Mouse (Mus musculus) heart, embryonic 16.5 days (tissue): ENCODE results near the gene Brms1l. TPM values are rescaled to one million over a fixed set of nuclear protein-coding genes. Genes with fewer than 3 reads are reported as not detected.

Source experiments
- ATAC-seq: fragments of 200-750 bp; cut with Nextera tagmentation; replicated peaks from 2 replicates; pipeline ENCODE4 v1.8.0; 2017; ENCODE audit warnings: moderate number of reproducible peaks; ENCODE audit not compliant: insufficient read depth, low FRiP score; ENCODE audit errors: extremely low read depth
- H3K27ac ChIP-seq: fragments of 300-500 bp; sonication (generic); 2 replicates; pipeline ENCODE4 v1.5.1; 2014; ENCODE audit warnings: mild to moderate bottlenecking, low read length, control low read depth, moderate library complexity
- H3K27me3 ChIP-seq: fragments of 300-500 bp; sonication (generic); 2 replicates; pipeline ENCODE4 v1.6.1; 2014; ENCODE audit warnings: low read length, mixed read lengths; ENCODE audit not compliant: control insufficient read depth, insufficient read depth
- H3K36me3 ChIP-seq: fragments of 300-500 bp; sonication (generic); 2 replicates; pipeline ENCODE4 v1.6.1; 2014; ENCODE audit not compliant: control insufficient read depth, insufficient read depth
- H3K4me1 ChIP-seq: fragments of 300-500 bp; sonication (generic); 2 replicates; pipeline ENCODE4 v1.6.1; 2014; ENCODE audit warnings: low read length, mixed read lengths; ENCODE audit not compliant: control insufficient read depth, insufficient read depth
- H3K4me2 ChIP-seq: fragments of 300-500 bp; sonication (generic); 2 replicates; pipeline ENCODE4 v1.6.1; 2014; ENCODE audit warnings: low read depth, mild to moderate bottlenecking, control low read depth, low read length
- H3K4me3 ChIP-seq: fragments of 300-500 bp; sonication (generic); 2 replicates; pipeline ENCODE4 v1.5.1; 2014; ENCODE audit warnings: mild to moderate bottlenecking, control low read depth, low read length
- H3K9ac ChIP-seq: fragments of 300-500 bp; sonication (generic); 2 replicates; pipeline ENCODE4 v1.6.1; 2014; ENCODE audit warnings: low read length, control low read depth
- H3K9me3 ChIP-seq: fragments of 300-500 bp; sonication (generic); replicated peaks from 2 replicates; pipeline ENCODE4 v1.6.1; 2016; ENCODE audit warnings: low read length; ENCODE audit not compliant: control insufficient read depth
- WGBS: fragments of 180-500 bp; shearing (Covaris S2); extraction: QIAGEN DNeasy Blood & Tissue Kit; methylation state at CpG from one replicate; pipeline ENCODE4 v1.1.7; 2014; 5-methylcytosine and 5-hydroxymethylcytosine counted together
- polyA plus RNA-seq: library from polyadenylated mRNA; unstranded; fragments of >200 nt; fragmentation: Nextera tagmentation; extraction: Ambion mirVana; gene quantifications from 2 replicates; pipeline ENCODE4 v1.2.1, GENCODE M21; 2015

The Brms1l gene
- polyA plus RNA-seq, 1 experiment from 2014 or later: 30.8 TPM

- Histone ChIP-seq H3K27ac (peak within 1 kb of the TSS; percentile 97), H3K4me2 (peak within 1 kb of the TSS; percentile 84), H3K9me3 (peaks cover 3% of the 10 kb centered on the region; the same call in 1 of the 2 replicates), H3K4me1 (peaks cover 7% of the 10 kb centered on the region), H3K27me3 (no peaks in the 10 kb centered on the region), H3K4me3 (peak within 1 kb of the TSS; percentile 92), H3K9ac (peak within 1 kb of the TSS; percentile 97), H3K36me3 (no peaks in the 10 kb centered on the region)
- WGBS: under 1% methylated on average over 60 of the region's 78 CpGs
- ATAC-seq: peak; percentile 90
Measured at GRCm38 (mm10) chr12:55820661-55821314, 15.3 kb upstream of the Brms1l start, which contains the start of gene Ralgapa1. Gene Ralgapa1 (minus strand): TSS chr12:55821167.

- WGBS: 81% methylated on average over 6 of the region's 6 CpGs
- ATAC-seq: no peak
- H3K36me3 ChIP-seq: no peaks in the 10 kb centered on the region
Measured at GRCm38 (mm10) chr12:55824027-55824426, 12.1 kb upstream of the Brms1l start.

DNA sequence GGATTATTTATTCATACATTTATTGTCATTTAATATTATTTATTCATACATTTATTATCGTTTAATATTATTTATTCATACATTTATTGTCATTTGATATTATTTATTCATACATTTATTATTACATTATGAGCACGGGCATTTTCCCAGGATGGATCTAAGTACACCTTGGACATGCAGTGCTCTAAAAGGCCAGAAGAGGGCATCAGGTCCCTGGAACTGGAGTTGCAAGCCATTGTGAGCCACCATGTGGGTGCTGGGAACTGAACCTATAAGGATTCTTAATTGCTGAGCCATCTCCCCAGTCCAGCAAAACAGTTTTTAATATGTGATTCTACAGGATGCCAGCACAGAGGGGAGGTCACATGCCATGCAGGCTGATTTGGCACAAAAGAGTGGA lies 10.6 kb upstream of the Brms1l start:
- Histone ChIP-seq H3K9ac (no peak overlapping the region), H3K27ac (no peak overlapping the region), H3K4me3 (no peak overlapping the region), H3K27me3 (no peaks in the 10 kb centered on the region), H3K4me2 (no peak overlapping the region), H3K9me3 (peaks cover 3% of the 10 kb centered on the region; the same call in 1 of the 2 replicates), H3K36me3 (no peaks in the 10 kb centered on the region), H3K4me1 (no peaks in the 10 kb centered on the region; the same call in 1 of the 2 replicates)
- no peak for ATAC-seq
- 70% methylated on average over 2 of the region's 2 CpGs for WGBS

More at GRCm38 (mm10) chr12:55824027-55824426, 12.1 kb upstream of the Brms1l start:
- H3K4me2 ChIP-seq: no peak overlapping the region
- H3K27me3 ChIP-seq: no peaks in the 10 kb centered on the region
- H3K9ac ChIP-seq: no peak overlapping the region
- H3K4me1 ChIP-seq: peaks cover 5% of the 10 kb centered on the region
- H3K4me3 ChIP-seq: no peak overlapping the region
- no peak overlapping the region for H3K27ac ChIP-seq
- H3K9me3 ChIP-seq: peaks cover 3% of the 10 kb centered on the region; the same call in 1 of the 2 replicates

DNA sequence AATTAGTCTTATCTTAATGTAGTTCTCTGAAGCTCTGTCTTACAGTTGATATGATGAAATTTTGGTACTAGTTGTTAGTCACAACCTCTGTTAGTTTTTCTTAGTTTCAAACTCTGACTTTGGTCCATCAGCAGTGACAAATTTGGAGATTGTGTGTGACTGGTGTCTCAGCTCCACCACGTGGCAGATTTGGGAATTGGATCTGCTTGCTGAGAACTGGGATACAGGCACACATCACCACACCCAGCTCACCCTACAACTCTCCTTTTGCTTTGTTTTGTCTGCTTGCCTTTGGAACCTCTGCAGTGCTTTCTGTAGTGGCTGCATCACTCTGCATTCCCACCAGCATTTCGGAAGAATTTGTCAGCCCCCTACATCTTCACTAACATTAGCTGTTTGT lies 5.0 kb upstream of the Brms1l start:
- Histone ChIP-seq H3K9ac (no peak overlapping the region), H3K36me3 (no peaks in the 10 kb centered on the region), H3K27ac (no peak overlapping the region), H3K4me1 (no peaks in the 10 kb centered on the region), H3K4me3 (no peak overlapping the region), H3K9me3 (no peaks in the 10 kb centered on the region), H3K4me2 (no peak overlapping the region), H3K27me3 (no peaks in the 10 kb centered on the region)
- 19% methylated on average over 2 of the region's 2 CpGs for WGBS
- ATAC-seq: no peak

DNA sequence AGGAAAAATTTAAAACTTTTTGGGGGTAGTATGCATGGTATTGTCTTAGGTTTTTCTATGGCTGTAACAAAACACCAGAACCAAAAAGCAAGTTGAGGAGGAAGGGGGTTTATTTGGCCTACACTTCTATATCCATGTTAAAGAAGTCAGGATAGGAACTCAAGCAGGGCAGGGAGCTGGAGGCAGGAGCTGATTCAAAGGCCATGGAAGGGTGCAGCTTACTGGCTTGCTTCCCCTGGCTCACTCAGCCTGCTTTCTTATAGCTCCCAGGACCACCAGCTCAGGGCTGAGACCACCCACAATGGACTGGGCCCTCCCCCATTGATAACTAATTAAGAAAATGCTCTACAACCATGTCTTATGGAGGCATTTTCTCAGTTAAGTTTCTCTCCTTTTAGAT lies 3.2 kb upstream of the Brms1l start:
- Histone ChIP-seq H3K4me1 (peaks cover 7% of the 10 kb centered on the region), H3K9ac (no peak overlapping the region), H3K9me3 (no peaks in the 10 kb centered on the region), H3K27ac (no peak overlapping the region), H3K4me2 (no peak overlapping the region), H3K27me3 (no peaks in the 10 kb centered on the region), H3K36me3 (no peaks in the 10 kb centered on the region), H3K4me3 (no peak overlapping the region)
- ATAC-seq: no peak

DNA sequence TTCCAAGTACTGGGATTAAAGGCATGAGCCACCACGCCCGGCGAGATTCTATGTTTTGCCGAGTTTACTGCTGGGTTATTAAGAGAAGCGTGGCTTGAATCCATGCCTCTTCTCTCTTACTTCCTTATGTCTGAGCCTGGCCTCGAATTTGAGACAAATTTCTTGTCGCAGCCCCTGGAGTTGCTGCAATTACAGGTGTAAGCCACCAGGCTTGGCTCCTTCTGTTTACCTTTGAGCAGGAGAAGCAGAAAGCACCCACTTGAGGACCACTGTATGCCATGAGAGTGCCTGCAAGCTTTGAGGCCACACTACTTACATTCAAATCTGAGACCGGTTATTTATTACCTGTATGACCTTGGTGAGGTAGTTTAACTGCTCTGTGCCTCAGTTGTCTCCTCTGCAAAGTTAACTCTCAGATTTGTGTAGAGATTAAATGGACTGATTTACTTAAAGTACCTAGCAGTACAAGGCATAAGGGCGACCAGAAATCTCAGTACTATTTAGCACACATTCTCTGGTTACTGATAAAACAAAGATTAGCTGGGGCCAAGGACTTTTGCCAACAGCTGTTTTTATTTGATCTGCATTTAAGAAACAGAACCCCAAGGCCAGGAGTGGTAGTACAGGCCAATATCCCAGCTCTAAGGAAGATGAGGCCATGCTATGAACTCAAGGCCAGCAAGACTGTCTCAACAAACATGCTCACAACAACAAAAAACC lies 2.1 kb upstream of the Brms1l start:
- ATAC-seq: no peak
- H3K27me3 ChIP-seq: no peaks in the 10 kb centered on the region
- H3K36me3 ChIP-seq: no peaks in the 10 kb centered on the region
- H3K9me3 ChIP-seq: no peaks in the 10 kb centered on the region
- peaks cover 7% of the 10 kb centered on the region for H3K4me1 ChIP-seq
- no peak overlapping the region for H3K9ac ChIP-seq
- no peak overlapping the region for H3K4me3 ChIP-seq
- 57% methylated on average over 9 of the region's 9 CpGs for WGBS
- H3K27ac ChIP-seq: no peak overlapping the region
- no peak overlapping the region for H3K4me2 ChIP-seq

- no peaks in the 10 kb centered on the region for H3K27me3 ChIP-seq
- H3K4me1 ChIP-seq: peaks cover 7% of the 10 kb centered on the region
- H3K9ac ChIP-seq: no peak overlapping the region
- H3K4me3 ChIP-seq: no peak overlapping the region
- no peak overlapping the region for H3K4me2 ChIP-seq
- H3K27ac ChIP-seq: no peak overlapping the region
- H3K36me3 ChIP-seq: no peaks in the 10 kb centered on the region
- H3K9me3 ChIP-seq: no peaks in the 10 kb centered on the region
- ATAC-seq: no peak
- WGBS: 70% methylated on average over 8 of the region's 8 CpGs
Measured at GRCm38 (mm10) chr12:55834891-55835290, 1.2 kb upstream of the Brms1l start.

DNA sequence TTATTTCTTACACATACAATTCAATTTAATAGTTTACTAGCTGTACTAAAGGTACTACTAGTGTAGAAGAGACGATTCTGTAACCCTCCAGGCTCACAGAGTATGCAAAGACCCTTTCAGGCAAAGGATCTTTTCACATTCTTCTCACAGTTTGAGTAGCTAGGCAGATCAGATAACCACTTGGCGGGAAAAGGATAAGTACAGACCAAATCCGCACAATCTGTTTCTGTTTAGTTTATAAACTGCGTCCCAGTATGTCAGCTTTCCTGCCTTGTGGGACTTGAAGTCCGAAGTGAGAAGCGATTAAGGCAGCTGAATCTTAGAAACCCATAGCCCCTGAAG lies 296 bp upstream of the Brms1l start:
- H3K27ac ChIP-seq: peak overlapping the region; percentile 79
- H3K4me1 ChIP-seq: peaks cover 7% of the 10 kb centered on the region
- H3K9me3 ChIP-seq: no peaks in the 10 kb centered on the region
- no peaks in the 10 kb centered on the region for H3K27me3 ChIP-seq
- WGBS: 2% methylated on average over 6 of the region's 6 CpGs
- peak overlapping the region; percentile 67 for H3K4me2 ChIP-seq
- peak overlapping the region; percentile 89 for H3K4me3 ChIP-seq
- no peaks in the 10 kb centered on the region for H3K36me3 ChIP-seq
- peak overlapping the region; percentile 66 for H3K9ac ChIP-seq
- no peak; the same call in 1 of the 2 replicates for ATAC-seq

GRCm38 (mm10) chr12:55837495-55837894 lies 1.4 kb downstream of the Brms1l start:
- ATAC-seq: no peak
- Histone ChIP-seq H3K4me1 (peaks cover 7% of the 10 kb centered on the region), H3K36me3 (peaks cover 11% of the 10 kb centered on the region), H3K27me3 (no peaks in the 10 kb centered on the region), H3K4me3 (peak overlapping the region; percentile 89), H3K9me3 (no peaks in the 10 kb centered on the region), H3K27ac (no peak overlapping the region), H3K9ac (no peak overlapping the region; the same call in 1 of the 2 replicates), H3K4me2 (no peak overlapping the region; the same call in 1 of the 2 replicates)
- 80% methylated on average over 3 of the region's 3 CpGs for WGBS
